Mouse (Mus musculus) intestine, postnatal 0 days (tissue): ENCODE results near the gene Mob3a. TPM values are rescaled to one million over a fixed set of nuclear protein-coding genes. Genes with fewer than 3 reads are reported as not detected.

Experiments
- ATAC-seq: fragments of 200-750 bp; cut with Nextera tagmentation; 2 replicates; pipeline ENCODE4 v1.8.0; 2017; ENCODE audit warnings: mild to moderate bottlenecking, moderate TSS enrichment, moderate library complexity
- H3K27ac ChIP-seq: fragments of 300-500 bp; sonication (generic); 2 replicates; pipeline ENCODE4 v1.5.1; 2014; ENCODE audit warnings: mild to moderate bottlenecking, low read depth, low read length, moderate library complexity
- H3K27me3 ChIP-seq: fragments of 300-500 bp; sonication (generic); replicated peaks from 2 replicates; pipeline ENCODE4 v1.6.1; 2014; ENCODE audit warnings: low read length, mixed read lengths; ENCODE audit not compliant: control insufficient read depth, insufficient read depth
- H3K36me3 ChIP-seq: fragments of 300-500 bp; sonication (generic); 2 replicates; pipeline ENCODE4 v1.6.1; 2014; ENCODE audit warnings: mild to moderate bottlenecking, moderate library complexity; ENCODE audit not compliant: control insufficient read depth, insufficient read depth
- H3K4me1 ChIP-seq: fragments of 300-500 bp; sonication (generic); replicated peaks from 2 replicates; pipeline ENCODE4 v1.6.1; 2014; ENCODE audit warnings: antibody characterized with exemption, low read length, mixed read lengths; ENCODE audit not compliant: control insufficient read depth, insufficient read depth
- H3K4me2 ChIP-seq: fragments of 300-500 bp; sonication (generic); replicated peaks from 2 replicates; pipeline ENCODE4 v1.6.1; 2014; ENCODE audit warnings: low read depth, mild to moderate bottlenecking, moderate library complexity
- H3K4me3 ChIP-seq: fragments of 300-500 bp; sonication (generic); 2 replicates; pipeline ENCODE4 v1.5.1; 2014; ENCODE audit warnings: low read depth, low read length
- H3K9ac ChIP-seq: fragments of 300-500 bp; sonication (generic); 2 replicates; pipeline ENCODE4 v1.6.1; 2014; ENCODE audit warnings: mild to moderate bottlenecking, low read depth, low read length
- H3K9me3 ChIP-seq: fragments of 300-500 bp; sonication (generic); 2 replicates; pipeline ENCODE4 v1.6.1; 2016; ENCODE audit warnings: mixed run types; ENCODE audit not compliant: control insufficient read depth
- CTCF ChIP-seq: sonication (generic); IDR thresholded peaks from 2 replicates; pipeline ENCODE4 v1.5.1; 2016; ENCODE audit warnings: low read depth, mild to moderate bottlenecking, control low read depth, antibody characterized with exemption, moderate library complexity
- WGBS: fragments of 180-500 bp; shearing (Covaris S2); extraction: QIAGEN DNeasy Blood & Tissue Kit; methylation state at CpG from one replicate; pipeline ENCODE4 v1.1.7; 2014; 5-methylcytosine and 5-hydroxymethylcytosine counted together
- polyA plus RNA-seq: library from polyadenylated mRNA; unstranded; fragments of >200 nt; fragmentation: Nextera tagmentation; extraction: Ambion mirVana; gene quantifications from 2 replicates; pipeline ENCODE4 v1.2.1, GENCODE M21; 2015

Gene Mob3a
- polyA plus RNA-seq, 1 experiment from 2014 or later, result 14.4 TPM

- Histone ChIP-seq H3K27ac (no peak overlapping the region), H3K9ac (no peak overlapping the region), H3K36me3 (peaks cover 69% of the 10 kb centered on the region), H3K9me3 (no peaks in the 10 kb centered on the region), H3K4me1 (peaks cover 5% of the 10 kb centered on the region), H3K27me3 (no peaks in the 10 kb centered on the region), H3K4me3 (no peak overlapping the region), H3K4me2 (no peak overlapping the region)
- no peak for TF ChIP-seq CTCF
- 61% methylated on average over 11 of the region's 11 CpGs for WGBS
- ATAC-seq, result peak; percentile 18; the same call in 1 of the 2 replicates
Measured at GRCm38 (mm10) chr10:80668614-80669013, 33.2 kb downstream of the Mob3a start.

GRCm38 (mm10) chr10:80666837-80667412 lies 34.9 kb downstream of the Mob3a start:
- ATAC-seq, result no peak
- no peak overlapping the region for H3K27ac ChIP-seq
- 78% methylated on average over 19 of the region's 19 CpGs for WGBS
- H3K4me2 ChIP-seq, result no peak overlapping the region
- peaks cover 61% of the 10 kb centered on the region for H3K36me3 ChIP-seq
- no peak overlapping the region for H3K4me3 ChIP-seq
- no peak overlapping the region for H3K9ac ChIP-seq
- H3K27me3 ChIP-seq, result no peaks in the 10 kb centered on the region
- TF ChIP-seq CTCF, result no peak
- no peaks in the 10 kb centered on the region for H3K9me3 ChIP-seq
- peaks cover 4% of the 10 kb centered on the region; the same call in 1 of the 2 replicates for H3K4me1 ChIP-seq

GRCm38 (mm10) chr10:80665981-80666733 lies 35.6 kb downstream of the Mob3a start:
- Histone ChIP-seq H3K27ac (no peak overlapping the region), H3K4me3 (no peak overlapping the region), H3K4me2 (no peak overlapping the region), H3K4me1 (peaks cover 4% of the 10 kb centered on the region; the same call in 1 of the 2 replicates), H3K27me3 (no peaks in the 10 kb centered on the region), H3K36me3 (peaks cover 53% of the 10 kb centered on the region), H3K9ac (no peak overlapping the region), H3K9me3 (no peaks in the 10 kb centered on the region)
- ATAC-seq, result no peak
- no peak for TF ChIP-seq CTCF
- 78% methylated on average over 10 of the region's 10 CpGs for WGBS

GRCm38 (mm10) chr10:80665459-80665858 lies 36.3 kb downstream of the Mob3a start:
- Histone ChIP-seq H3K4me3 (no peak overlapping the region), H3K4me2 (peak overlapping the region; percentile 13; the same call in 1 of the 2 replicates), H3K9ac (no peak overlapping the region), H3K27ac (peak overlapping the region; percentile 70), H3K4me1 (peaks cover 4% of the 10 kb centered on the region; the same call in 1 of the 2 replicates), H3K27me3 (no peaks in the 10 kb centered on the region), H3K9me3 (no peaks in the 10 kb centered on the region), H3K36me3 (peaks cover 46% of the 10 kb centered on the region)
- TF ChIP-seq CTCF, result no peak
- 52% methylated on average over 4 of the region's 4 CpGs for WGBS
- ATAC-seq, result no peak

- H3K9ac ChIP-seq, result no peak overlapping the region
- H3K27me3 ChIP-seq, result no peaks in the 10 kb centered on the region
- no peak for TF ChIP-seq CTCF
- no peaks in the 10 kb centered on the region for H3K9me3 ChIP-seq
- peak; percentile 46; the same call in 1 of the 2 replicates for ATAC-seq
- 14% methylated on average over 10 of the region's 10 CpGs for WGBS
- H3K4me2 ChIP-seq, result peak overlapping the region; percentile 55
- peak overlapping the region; percentile 14; the same call in 1 of the 2 replicates for H3K4me3 ChIP-seq
- peaks cover 4% of the 10 kb centered on the region; the same call in 1 of the 2 replicates for H3K4me1 ChIP-seq
- H3K27ac ChIP-seq, result peak overlapping the region; percentile 70
- peaks cover 41% of the 10 kb centered on the region for H3K36me3 ChIP-seq
Measured at GRCm38 (mm10) chr10:80665016-80665380, 36.8 kb downstream of the Mob3a start.

- Histone ChIP-seq H3K4me2 (peak overlapping the region; percentile 55), H3K27me3 (no peaks in the 10 kb centered on the region), H3K4me1 (peaks cover 4% of the 10 kb centered on the region; the same call in 1 of the 2 replicates), H3K27ac (peak overlapping the region; percentile 70), H3K4me3 (peak overlapping the region; percentile 14; the same call in 1 of the 2 replicates), H3K9ac (no peak overlapping the region), H3K9me3 (no peaks in the 10 kb centered on the region), H3K36me3 (peaks cover 36% of the 10 kb centered on the region)
- TF ChIP-seq CTCF, result 0 out of 2 replicates have a peak, but pooled peaks have one; percentile 6
- ATAC-seq, result peak; percentile 50
- 6% methylated on average over 16 of the region's 16 CpGs for WGBS
Measured at GRCm38 (mm10) chr10:80664197-80665015, 37.4 kb downstream of the Mob3a start.
